Mouse (Mus musculus) intestine, embryonic 14.5 days (tissue): ENCODE measurements around the gene Abcc8. TPM values are rescaled to one million over a fixed set of nuclear protein-coding genes. Genes with fewer than 3 reads are reported as not detected.

Source experiments
- ATAC-seq: fragments of 200-750 bp; cut with Nextera tagmentation; replicated peaks from 2 replicates; pipeline ENCODE4 v1.8.0; 2017; ENCODE audit warnings: low read depth, moderate number of reproducible peaks, moderate TSS enrichment, moderate library complexity; ENCODE audit not compliant: low FRiP score, low TSS enrichment
- DNase-seq: peaks from one replicate; pipeline ENCODE4 v3.0.0-alpha.2; 2018; ENCODE audit warnings: low spot score
- H3K27ac ChIP-seq: fragments of 300-500 bp; sonication (generic); 2 replicates; pipeline ENCODE4 v1.5.1; 2014; ENCODE audit warnings: low read depth, mild to moderate bottlenecking, control low read depth
- H3K27me3 ChIP-seq: fragments of 300-500 bp; sonication (generic); replicated peaks from 2 replicates; pipeline ENCODE4 v1.6.1; 2014; ENCODE audit warnings: low read length, control low read depth; ENCODE audit not compliant: control insufficient read depth, insufficient read depth
- H3K36me3 ChIP-seq: fragments of 300-500 bp; sonication (generic); 2 replicates; pipeline ENCODE4 v1.6.1; 2014; ENCODE audit warnings: low read length, control low read depth; ENCODE audit not compliant: control insufficient read depth, insufficient read depth
- H3K4me1 ChIP-seq: fragments of 300-500 bp; sonication (generic); replicated peaks from 2 replicates; pipeline ENCODE4 v1.6.1; 2014; ENCODE audit warnings: low read length, control low read depth, mixed read lengths; ENCODE audit not compliant: control insufficient read depth, insufficient read depth
- H3K4me2 ChIP-seq: fragments of 300-500 bp; sonication (generic); 2 replicates; pipeline ENCODE4 v1.6.1; 2014; ENCODE audit warnings: low read length
- H3K4me3 ChIP-seq: fragments of 300-500 bp; sonication (generic); 2 replicates; pipeline ENCODE4 v1.5.1; 2014; ENCODE audit warnings: low read depth, low read length, control low read depth, mixed read lengths
- H3K9ac ChIP-seq: fragments of 300-500 bp; sonication (generic); 2 replicates; pipeline ENCODE4 v1.6.1; 2014; ENCODE audit warnings: mild to moderate bottlenecking, low read length
- H3K9me3 ChIP-seq: fragments of 300-500 bp; sonication (generic); 2 replicates; pipeline ENCODE4 v1.6.1; 2016; ENCODE audit warnings: low read length, control low read depth; ENCODE audit not compliant: control insufficient read depth
- WGBS: fragments of 180-500 bp; shearing (Covaris S2); extraction: QIAGEN DNeasy Blood & Tissue Kit; methylation state at CpG from one replicate; pipeline ENCODE4 v1.1.7; 2014; 5-methylcytosine and 5-hydroxymethylcytosine counted together
- polyA plus RNA-seq: library from polyadenylated mRNA; unstranded; fragments of >200 nt; fragmentation: Nextera tagmentation; extraction: Ambion mirVana; gene quantifications from 2 replicates; pipeline ENCODE4 v1.2.1, GENCODE M21; 2014

The Abcc8 gene
- polyA plus RNA-seq = 2.4 and 7.6 TPM in 2 replicates

DNA sequence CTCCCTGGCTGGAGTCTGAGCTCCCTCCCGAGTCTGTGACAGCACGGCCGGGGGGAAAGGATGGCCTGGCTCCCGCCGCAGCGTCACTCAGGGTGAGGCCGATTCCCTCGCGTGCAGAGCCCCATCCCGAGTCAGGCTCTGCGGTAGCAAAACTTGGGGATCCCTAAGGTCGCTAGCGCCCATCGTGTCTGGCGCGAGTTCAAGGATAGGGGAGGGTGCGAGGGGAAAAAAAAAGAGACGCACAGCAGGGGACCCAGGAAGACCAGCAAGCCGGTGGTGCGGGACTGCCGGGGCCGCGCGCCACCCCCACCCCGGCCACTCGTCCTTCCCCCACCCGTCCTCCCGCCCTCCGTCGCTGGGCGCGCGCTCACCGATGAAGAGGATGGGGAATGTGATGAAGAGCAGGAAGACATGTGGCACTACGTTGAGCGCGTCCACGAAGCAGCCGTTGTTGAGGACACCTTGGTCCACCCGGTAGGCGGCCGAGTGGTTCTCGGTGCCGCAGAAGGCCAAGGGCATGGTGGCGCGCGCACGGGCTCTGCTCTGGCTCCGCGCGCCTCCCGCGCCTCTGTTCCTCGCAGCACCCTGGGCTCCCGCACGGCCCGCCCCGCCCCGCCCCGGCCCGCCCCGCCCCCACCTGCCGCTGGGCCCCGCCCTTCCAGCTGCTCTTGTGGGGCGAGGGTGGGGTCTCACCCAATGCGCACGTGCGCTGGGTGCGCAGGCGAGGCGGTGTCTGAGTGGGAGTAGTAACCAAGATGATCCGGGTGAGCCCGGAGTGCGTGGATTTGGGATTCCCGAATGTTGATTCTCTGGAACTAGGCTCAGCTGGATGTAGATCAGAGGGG is at the start of gene Abcc8:
Abcc8 (minus strand) TSS at position 603 of the 845 bp plus-strand sequence.
- Histone ChIP-seq H3K27me3 (peaks cover 30% of the 10 kb centered on the region), H3K9ac (no peak within 1 kb of the TSS)
- ATAC-seq = peak; percentile 79

GRCm38 (mm10) chr7:46226936-46227335 is 47.1 kb upstream of the Abcc8 start:
- Histone ChIP-seq H3K4me2 (no peak overlapping the region), H3K36me3 (no peaks in the 10 kb centered on the region), H3K4me3 (no peak overlapping the region), H3K4me1 (no peaks in the 10 kb centered on the region), H3K27me3 (no peaks in the 10 kb centered on the region), H3K9me3 (no peaks in the 10 kb centered on the region), H3K9ac (no peak overlapping the region), H3K27ac (no peak overlapping the region)
- ATAC-seq = no peak
- no peak for DNase-seq
- WGBS = 61% methylated on average over 4 of the region's 4 CpGs

More for the DNA sequence above, at the start of gene Abcc8:
- WGBS = under 1% methylated on average over 65 of the region's 75 CpGs
- H3K4me1 ChIP-seq = peaks cover 5% of the 10 kb centered on the region
- no peaks in the 10 kb centered on the region for H3K9me3 ChIP-seq
- peak within 1 kb of the TSS; percentile 42 for H3K4me3 ChIP-seq
- H3K27ac ChIP-seq = no peak within 1 kb of the TSS
- peak; percentile 57 for DNase-seq
- no peaks in the 10 kb centered on the region for H3K36me3 ChIP-seq
- H3K4me2 ChIP-seq = peak within 1 kb of the TSS; percentile 83

DNA sequence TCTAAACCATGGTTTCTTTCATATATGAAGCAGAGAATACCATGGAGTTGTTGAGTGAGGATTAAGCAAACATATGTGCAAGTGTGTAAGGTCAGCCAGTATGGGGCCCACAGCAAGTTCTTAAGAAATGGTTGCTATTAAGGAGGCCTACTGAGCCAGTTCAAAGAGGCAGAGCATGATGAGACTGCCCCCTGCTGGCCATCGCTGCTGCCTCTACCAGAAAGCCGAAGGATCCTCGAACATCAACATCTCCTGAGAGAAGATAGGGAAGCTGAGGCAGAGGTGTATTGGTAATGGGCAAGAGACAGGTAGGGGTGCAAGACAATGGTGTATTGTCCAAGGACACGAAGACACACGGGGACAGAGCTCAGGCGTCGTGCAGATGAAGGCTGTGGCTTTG is 46.4 kb upstream of the Abcc8 start:
- no peak overlapping the region for H3K27ac ChIP-seq
- H3K4me2 ChIP-seq = no peak overlapping the region
- no peak overlapping the region for H3K9ac ChIP-seq
- DNase-seq (peak; percentile 83), ATAC-seq (no peak)
- WGBS = 31% methylated on average over 7 of the region's 7 CpGs
- no peak overlapping the region for H3K4me3 ChIP-seq
- no peaks in the 10 kb centered on the region for H3K27me3 ChIP-seq
- no peaks in the 10 kb centered on the region for H3K4me1 ChIP-seq
- H3K36me3 ChIP-seq = no peaks in the 10 kb centered on the region
- no peaks in the 10 kb centered on the region for H3K9me3 ChIP-seq

DNA sequence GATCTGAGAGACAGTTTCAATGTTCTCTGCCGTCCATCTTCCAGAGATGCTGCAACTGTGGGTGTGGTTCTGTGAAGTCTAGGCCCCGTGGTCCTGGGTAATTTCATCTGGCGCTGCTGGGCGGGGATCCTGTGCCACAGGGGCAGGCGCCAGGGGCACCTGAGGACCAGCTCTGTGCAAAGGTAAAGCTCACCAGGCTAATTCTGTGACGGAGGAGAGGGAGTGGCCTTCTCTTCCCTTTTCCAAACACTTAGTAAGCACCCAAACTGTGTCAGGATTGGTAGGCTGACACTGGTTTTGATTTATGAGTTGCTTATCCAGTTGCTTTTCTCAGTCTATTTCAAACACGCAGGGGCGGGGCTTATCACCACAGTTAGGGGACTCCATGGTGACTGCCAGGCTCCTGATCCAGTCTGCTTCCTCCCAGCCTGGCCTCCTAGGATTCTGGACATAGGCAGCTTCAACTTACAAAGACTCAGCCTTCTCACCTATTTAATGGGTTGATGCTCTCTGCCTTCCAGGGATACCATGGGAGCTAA is 40.8 kb upstream of the Abcc8 start:
- H3K9ac ChIP-seq = no peak overlapping the region
- no peak overlapping the region for H3K4me2 ChIP-seq
- no peak for DNase-seq
- H3K36me3 ChIP-seq = no peaks in the 10 kb centered on the region
- no peaks in the 10 kb centered on the region for H3K4me1 ChIP-seq
- no peak overlapping the region for H3K27ac ChIP-seq
- no peaks in the 10 kb centered on the region for H3K9me3 ChIP-seq
- WGBS = 53% methylated on average over 8 of the region's 8 CpGs
- no peaks in the 10 kb centered on the region for H3K27me3 ChIP-seq
- H3K4me3 ChIP-seq = no peak overlapping the region
- peak; percentile 53; the same call in 1 of the 2 replicates for ATAC-seq

- Histone ChIP-seq H3K9ac (no peak overlapping the region), H3K4me2 (no peak overlapping the region), H3K4me1 (no peaks in the 10 kb centered on the region), H3K9me3 (no peaks in the 10 kb centered on the region), H3K27me3 (no peaks in the 10 kb centered on the region), H3K27ac (no peak overlapping the region), H3K4me3 (no peak overlapping the region), H3K36me3 (no peaks in the 10 kb centered on the region)
- ATAC-seq (peak; percentile 65), DNase-seq (peak; percentile 66)
- 15% methylated on average over 11 of the region's 11 CpGs for WGBS
These were observed 38.6 kb upstream of the Abcc8 start for GRCm38 (mm10) chr7:46218415-46218814.

DNA sequence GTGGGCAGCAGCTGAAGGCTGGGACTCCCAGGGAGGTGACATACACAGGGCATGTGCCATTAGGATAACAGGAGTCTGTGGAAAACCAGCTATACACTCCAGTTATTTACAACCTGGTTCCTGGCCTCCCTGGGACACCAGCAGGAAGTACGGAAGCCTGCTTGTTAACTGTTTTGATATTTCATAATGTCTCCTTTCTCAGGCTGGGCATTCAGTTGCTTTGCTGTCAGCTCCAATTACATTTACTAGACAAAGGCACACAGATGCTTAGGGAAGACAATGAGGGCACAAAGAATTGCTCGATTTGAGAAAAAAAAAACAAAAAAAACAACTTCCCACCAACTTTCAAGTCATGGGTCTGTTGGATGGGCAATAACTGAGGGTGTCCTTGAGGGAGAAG is 36.6 kb upstream of the Abcc8 start:
- Histone ChIP-seq H3K4me2 (no peak overlapping the region), H3K4me3 (no peak overlapping the region), H3K27ac (no peak overlapping the region), H3K9me3 (no peaks in the 10 kb centered on the region), H3K4me1 (no peaks in the 10 kb centered on the region), H3K36me3 (no peaks in the 10 kb centered on the region), H3K9ac (no peak overlapping the region), H3K27me3 (no peaks in the 10 kb centered on the region)
- DNase-seq (no peak), ATAC-seq (no peak)
- WGBS = 64% methylated on average over 2 of the region's 2 CpGs

DNA sequence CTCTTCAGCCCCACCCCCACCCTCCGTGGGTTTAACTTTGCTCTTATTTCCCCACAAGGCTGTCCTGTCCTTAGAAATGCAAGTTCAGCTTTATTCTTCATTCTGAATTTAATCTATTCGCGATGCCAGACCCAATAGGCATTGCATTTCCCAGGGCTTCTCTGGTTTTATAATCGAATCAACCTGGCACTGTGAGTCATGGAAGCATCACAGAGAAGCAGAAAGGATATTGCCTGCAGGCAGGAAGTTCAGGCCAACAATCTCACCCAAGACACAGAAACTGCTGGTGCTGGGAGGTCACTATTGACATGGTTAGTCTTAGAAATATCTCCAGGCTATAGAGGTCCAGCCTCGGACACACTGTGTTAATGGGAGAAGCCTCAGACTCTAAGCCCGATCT is 30.4 kb upstream of the Abcc8 start:
- Histone ChIP-seq H3K36me3 (no peaks in the 10 kb centered on the region), H3K27ac (no peak overlapping the region), H3K27me3 (no peaks in the 10 kb centered on the region), H3K9me3 (no peaks in the 10 kb centered on the region), H3K4me2 (no peak overlapping the region), H3K9ac (no peak overlapping the region), H3K4me3 (no peak overlapping the region), H3K4me1 (no peaks in the 10 kb centered on the region)
- no peak for ATAC-seq
- DNase-seq = no peak
- 77% methylated on average over 6 of the region's 6 CpGs for WGBS

- Histone ChIP-seq H3K4me1 (no peaks in the 10 kb centered on the region), H3K27me3 (no peaks in the 10 kb centered on the region), H3K4me2 (no peak overlapping the region), H3K9ac (no peak overlapping the region), H3K27ac (no peak overlapping the region), H3K9me3 (no peaks in the 10 kb centered on the region), H3K36me3 (no peaks in the 10 kb centered on the region), H3K4me3 (no peak overlapping the region)
- ATAC-seq (no peak), DNase-seq (no peak)
- 91% methylated on average over 8 of the region's 8 CpGs for WGBS
These were observed 28.3 kb upstream of the Abcc8 start for GRCm38 (mm10) chr7:46208131-46208530.

GRCm38 (mm10) chr7:46204775-46205174 is 24.9 kb upstream of the Abcc8 start:
- H3K27ac ChIP-seq = no peak overlapping the region
- H3K36me3 ChIP-seq = no peaks in the 10 kb centered on the region
- no peak overlapping the region for H3K4me3 ChIP-seq
- whole genome bisulfite sequencing = 73% methylated on average over 6 of the region's 6 CpGs
- ATAC-seq (no peak), DNase-seq (no peak)
- no peak overlapping the region for H3K4me2 ChIP-seq
- H3K4me1 ChIP-seq = no peaks in the 10 kb centered on the region
- H3K9ac ChIP-seq = no peak overlapping the region
- no peaks in the 10 kb centered on the region for H3K9me3 ChIP-seq
- no peaks in the 10 kb centered on the region for H3K27me3 ChIP-seq
